Mouse (Mus musculus) heart, postnatal 25 days (tissue): Measurements from ENCODE around the gene Gtf2a1l. TPM values are rescaled to one million over a fixed set of nuclear protein-coding genes. Genes with fewer than 3 reads are reported as not detected.

Experiments used
- DNase-seq: peaks from one replicate; pipeline ENCODE4 v3.0.0; 2022; ENCODE audit warnings: low spot score
- intact Hi-C: fragments of 180-260 bp; cut with DNase I; formaldehyde crosslinking; loops from one replicate; pipeline ENCODE4 v1.15.1; 2025
- total RNA-seq, 2 experiments: library from RNA; stranded (reverse); gene quantifications; 2 replicates each; pipeline ENCODE4 v1.2.3; 2021

The Gtf2a1l gene
- total RNA-seq, 2 experiments from 2014 or later: not detected

- intact Hi-C loops: loop anchor here (2.0 to 5.0 kb wide), 2 partner anchors 101 to 1850 kb away; no protein-coding TSS in a partner anchor
- no peak for DNase-seq
Observed at GRCm38 (mm10) chr17:88652010-88652409, 16.4 kb upstream of the Gtf2a1l start.

GRCm38 (mm10) chr17:88652702-88653374 is 15.6 kb upstream of the Gtf2a1l start:
- no peak for DNase-seq
- intact Hi-C loops: loop anchor here (2.0 to 5.0 kb wide), 2 partner anchors 100 to 1849 kb away; no protein-coding TSS in a partner anchor

GRCm38 (mm10) chr17:88653375-88653769 is 15.1 kb upstream of the Gtf2a1l start:
- intact Hi-C loops: loop anchor here (2.0 to 5.0 kb wide), 2 partner anchors 99 to 1849 kb away; no protein-coding TSS in a partner anchor
- no peak for DNase-seq

DNA sequence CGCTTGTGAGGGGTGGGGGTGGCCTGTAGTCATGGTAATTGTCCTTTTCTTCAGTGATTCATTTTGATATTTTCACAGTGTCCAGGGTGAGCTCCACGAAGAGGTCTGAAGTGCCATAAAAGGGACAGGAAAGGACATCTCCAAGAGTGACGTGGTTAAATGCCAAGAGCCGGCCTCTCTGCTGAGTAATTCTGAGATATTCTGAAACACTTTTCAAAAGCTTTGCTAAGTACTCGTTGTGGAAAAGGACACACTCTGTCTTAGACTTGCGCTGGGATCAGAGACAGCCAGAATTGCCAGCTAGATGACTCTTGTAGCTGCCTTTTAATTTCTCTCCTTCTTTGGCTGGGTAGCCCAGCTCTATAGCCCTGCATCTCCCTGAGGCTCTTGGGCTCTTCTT is 9.9 kb upstream of the Gtf2a1l start:
- DNase-seq: no peak
- intact Hi-C loops: no loop called here

DNA sequence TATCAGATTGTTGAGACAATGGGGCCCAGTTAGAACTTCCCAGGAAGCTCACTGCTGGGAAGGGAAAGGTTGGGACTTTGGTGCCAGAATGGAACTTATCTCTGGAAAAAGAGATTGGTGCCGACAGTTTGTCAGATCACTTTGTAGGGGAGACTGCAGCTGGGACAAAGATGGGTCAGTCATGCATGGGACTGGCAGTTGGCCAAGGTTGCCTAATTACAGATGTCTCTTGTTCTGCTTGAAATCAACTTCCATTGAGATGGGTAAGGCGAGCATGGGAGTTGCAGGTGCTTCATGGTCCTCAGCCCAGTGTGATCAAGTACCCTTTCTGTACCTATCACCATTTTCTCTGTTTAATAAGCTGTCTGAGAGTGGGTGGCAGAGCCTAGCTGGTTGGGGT is 2.4 kb upstream of the Gtf2a1l start:
- DNase-seq: no peak
- intact Hi-C loops: no loop called here

- DNase-seq: no peak
- intact Hi-C loops: no loop called here
Observed at GRCm38 (mm10) chr17:88669921-88670320, 1.5 kb downstream of the Gtf2a1l start.

DNA sequence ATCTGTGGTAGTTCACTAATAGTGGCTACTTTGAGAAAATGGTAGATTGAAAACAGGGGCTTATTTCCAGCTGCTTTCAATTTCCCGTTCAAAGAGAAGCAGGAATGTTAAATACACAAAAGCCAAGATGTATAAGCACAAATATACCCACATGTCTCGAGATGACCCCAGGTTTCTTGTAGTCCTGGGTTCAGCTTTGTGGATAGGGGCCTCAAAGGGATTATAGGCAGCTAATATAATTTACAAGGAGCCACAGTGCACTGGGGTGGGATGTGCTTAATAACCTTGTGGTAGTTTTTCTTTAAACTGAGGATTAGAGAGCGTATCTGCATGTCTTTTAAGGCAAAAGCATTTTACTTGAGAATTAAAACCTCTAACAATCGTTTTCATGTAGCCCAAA is 2.3 kb downstream of the Gtf2a1l start:
- intact Hi-C loops: no loop called here
- no peak for DNase-seq

DNA sequence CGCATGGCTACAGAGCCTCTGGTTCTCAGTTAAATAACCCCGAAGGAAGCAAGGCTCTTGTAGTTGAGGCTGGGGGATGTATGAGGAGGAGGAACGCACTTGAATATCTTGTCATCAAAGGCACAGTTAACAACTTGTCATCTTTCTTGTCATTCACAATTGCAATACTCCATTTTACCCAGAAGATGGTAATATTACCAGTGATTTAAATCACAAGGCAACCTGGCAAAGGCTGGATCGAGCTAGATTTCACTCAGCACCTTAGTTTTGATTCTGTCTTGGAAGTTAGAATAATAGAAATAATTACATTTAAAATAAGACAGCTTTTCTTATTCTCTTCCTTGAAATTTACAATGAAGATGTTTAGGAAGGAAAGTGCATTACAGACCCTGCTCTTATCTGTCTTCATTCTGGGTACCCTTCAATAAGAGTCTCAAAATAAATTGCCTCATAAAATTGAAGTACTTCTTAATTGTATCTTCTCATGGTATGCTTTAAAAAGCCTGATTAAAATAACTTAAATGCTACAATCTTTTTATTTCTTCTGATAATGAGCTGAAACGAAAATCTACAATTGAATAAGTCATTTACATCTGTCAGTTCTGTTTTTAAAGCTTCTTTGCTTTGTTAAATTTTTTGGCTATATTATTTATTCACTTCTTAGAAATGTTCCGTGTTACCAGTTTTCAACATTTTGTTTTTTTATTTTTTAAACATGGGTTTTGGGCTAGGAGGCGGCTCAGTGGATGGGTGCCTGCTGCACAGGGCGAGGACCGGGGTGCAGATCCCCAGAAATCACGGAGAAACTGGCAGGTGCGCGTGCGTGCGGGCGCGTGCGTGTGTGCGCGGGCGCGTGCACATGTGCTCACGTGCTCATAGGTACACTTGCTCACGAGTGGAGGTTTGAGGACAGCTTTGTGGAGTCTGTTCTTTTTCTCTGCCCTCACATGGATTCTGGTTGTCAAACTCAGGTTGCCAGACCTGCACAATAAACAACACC is 7.2 kb downstream of the Gtf2a1l start:
- no peak for DNase-seq
- intact Hi-C loops: no loop called here

DNA sequence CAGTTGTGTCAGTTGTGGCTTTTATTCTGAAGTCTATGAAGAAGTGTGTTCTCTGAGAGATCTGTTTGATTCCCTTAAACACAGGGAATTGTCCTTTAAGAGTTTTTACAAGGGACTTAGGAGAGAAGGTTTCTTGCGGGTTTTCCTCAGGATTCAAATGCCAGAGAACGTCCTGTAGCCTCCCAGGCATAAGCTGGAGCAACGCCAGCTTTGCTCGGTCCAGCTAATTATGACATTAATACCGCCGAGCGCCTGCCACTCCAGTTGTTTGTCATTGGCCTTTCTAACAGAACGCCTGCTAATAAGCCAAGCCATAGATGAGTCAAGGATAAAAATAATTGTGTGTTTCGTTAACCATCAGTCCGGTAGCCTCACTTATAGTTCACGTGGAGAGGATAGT is 19.8 kb downstream of the Gtf2a1l start:
- DNase-seq: no peak
- intact Hi-C loops: no loop called here

DNA sequence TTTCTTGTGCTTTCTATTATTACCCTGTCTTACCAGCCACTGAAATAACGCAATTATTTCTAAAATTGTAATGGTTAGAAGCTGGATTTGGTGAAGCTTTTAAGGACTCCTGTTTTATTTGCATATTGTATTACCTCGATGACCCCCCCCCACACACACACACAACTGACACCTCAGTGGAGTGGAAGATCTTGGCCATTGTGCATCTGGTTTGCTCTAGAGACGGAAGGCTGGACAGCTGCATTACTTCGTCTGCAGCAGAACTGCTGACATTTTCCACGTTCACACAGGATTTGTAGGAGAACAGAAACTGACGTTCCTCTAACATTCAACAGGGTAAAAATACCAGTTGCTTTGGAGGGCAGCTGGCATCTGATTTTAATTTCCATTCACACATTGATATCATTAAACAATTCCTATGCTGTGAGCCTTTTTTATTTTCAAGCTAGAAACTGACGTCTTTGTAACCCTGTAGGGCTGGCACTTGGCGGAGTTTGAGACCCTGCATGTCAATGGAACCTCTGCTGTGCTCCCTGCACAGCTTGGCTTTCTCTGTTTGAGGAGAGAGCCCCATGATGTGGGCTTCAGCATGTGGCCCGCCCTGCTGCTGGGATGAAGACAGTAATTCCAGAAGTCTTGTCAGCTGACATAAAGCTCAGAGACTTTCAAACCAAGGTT is 28.3 kb downstream of the Gtf2a1l start:
- DNase-seq: no peak
- intact Hi-C loops: no loop called here

- DNase-seq: no peak
- intact Hi-C loops: no loop called here
Observed at GRCm38 (mm10) chr17:88700901-88701300, 32.4 kb downstream of the Gtf2a1l start.

DNA sequence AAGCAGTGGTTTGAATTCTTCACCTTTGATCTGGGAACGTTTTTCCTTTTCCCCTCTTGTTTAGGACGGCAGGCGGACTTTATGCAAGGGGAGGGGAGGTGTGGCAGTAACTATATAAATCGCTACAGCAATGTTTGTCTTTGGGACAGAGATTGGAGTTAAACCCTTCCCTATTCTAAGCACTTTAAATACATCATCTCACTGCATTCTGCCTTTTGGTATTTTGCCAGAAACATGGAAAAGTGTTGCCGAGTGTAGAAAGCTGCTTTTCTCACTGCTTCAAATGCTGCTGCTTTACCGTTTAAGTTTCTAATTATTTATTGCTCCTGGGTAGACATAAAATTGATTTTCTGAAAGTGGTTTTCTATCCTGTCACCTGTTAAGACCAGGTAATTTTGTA is 33.9 kb downstream of the Gtf2a1l start:
- DNase-seq: no peak
- intact Hi-C loops: no loop called here

- DNase-seq: no peak
- intact Hi-C loops: no loop called here
Observed at GRCm38 (mm10) chr17:88703112-88703511, 34.7 kb downstream of the Gtf2a1l start.

GRCm38 (mm10) chr17:88706231-88706649 is 37.8 kb downstream of the Gtf2a1l start:
- no peak for DNase-seq
- intact Hi-C loops: no loop called here

DNA sequence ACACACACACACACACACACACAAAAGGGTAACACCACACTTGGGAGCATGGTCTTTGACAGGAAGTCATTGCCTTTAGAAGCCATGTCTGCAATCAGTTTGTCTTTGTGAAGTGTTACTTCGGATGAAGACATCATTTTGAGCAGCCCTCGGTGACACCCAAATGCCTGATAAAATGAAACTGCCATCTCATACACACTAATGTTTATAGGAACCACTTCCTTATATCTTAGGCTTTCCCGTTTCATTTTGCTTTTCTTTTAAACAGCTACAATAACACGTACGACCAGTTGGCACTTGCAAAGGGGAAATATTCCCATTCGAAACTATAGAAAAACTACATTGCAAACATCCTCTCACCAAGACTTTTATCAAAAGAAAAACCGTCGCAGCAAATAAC is 81.2 kb downstream of the Gtf2a1l start:
- DNase-seq: no peak
- intact Hi-C loops: no loop called here

DNA sequence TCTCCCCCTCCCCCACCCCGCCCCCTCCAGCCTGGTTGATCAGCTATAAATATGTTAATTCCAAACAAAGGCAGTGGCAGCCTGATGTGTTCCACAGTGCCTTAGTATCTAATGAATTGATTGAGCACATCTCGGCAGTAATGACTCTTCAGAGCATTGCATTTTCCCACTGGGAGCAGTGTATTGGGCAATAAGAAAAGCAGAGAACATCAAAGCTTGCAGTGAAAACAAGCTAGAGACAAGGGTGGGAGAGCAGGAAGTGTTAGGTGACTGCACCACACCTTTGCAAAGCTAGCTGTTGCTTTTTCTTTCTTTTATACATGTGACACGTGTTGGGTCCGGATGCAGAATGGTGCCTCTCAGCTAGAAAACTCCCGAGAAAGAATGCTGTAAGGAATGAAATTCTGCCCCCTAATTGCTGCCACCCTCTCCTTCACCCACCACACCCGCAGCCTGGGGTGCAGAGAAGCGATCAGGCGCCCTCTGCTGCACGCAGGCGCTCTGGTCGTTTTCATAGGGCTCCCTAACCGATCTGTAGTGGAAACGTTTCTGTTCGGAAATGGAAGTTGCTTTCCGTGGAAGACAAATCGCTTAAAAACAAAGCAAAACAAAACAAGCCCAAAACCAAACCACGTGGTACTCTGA is 84.5 kb downstream of the Gtf2a1l start:
- no peak for DNase-seq
- intact Hi-C loops: loop anchor here (2.0 kb wide), 1 partner anchor 100 kb away; no protein-coding TSS in a partner anchor

DNA sequence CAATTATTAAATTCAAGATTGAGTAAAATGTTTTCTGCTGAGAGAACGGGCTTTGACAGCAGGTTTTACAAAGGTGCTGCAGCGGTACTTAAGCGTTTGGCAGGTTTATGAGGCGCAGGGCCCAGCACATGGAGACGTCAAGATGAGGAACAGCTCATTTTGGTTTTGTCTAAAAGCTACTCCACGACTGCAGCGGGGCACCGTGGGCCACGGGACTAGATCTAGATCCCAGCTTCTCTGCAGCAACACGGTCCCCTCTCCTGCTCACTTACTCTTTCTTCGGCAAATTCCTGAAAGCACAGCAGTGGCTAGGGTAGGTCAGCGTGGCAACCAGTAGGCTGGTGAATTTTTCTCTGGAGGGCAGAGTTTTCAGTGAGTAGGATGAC is 85.0 kb downstream of the Gtf2a1l start:
- intact Hi-C loops: loop anchor here (2.0 kb wide), 1 partner anchor 101 kb away; no protein-coding TSS in a partner anchor
- DNase-seq: no peak

DNA sequence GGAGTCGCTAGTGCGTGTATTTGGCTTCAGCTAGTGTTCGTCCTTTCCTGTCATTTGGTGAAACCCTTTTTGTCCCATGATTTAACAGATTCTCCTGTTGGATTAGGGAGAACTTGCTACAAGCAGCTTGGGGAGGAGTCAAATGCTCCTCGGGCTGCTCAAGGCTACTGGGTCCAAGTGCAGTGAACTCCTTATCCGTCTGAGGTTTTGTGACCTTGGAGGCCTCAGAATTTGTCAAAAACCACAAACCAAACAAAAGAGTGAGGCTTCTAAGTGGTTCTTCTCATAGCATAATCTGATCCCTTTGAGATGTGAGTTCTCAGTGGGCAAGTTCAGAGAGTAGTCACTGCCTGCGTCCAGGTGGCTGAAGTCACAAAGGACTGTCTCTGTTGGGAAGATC is 87.3 kb downstream of the Gtf2a1l start:
- DNase-seq: no peak
- intact Hi-C loops: no loop called here

DNA sequence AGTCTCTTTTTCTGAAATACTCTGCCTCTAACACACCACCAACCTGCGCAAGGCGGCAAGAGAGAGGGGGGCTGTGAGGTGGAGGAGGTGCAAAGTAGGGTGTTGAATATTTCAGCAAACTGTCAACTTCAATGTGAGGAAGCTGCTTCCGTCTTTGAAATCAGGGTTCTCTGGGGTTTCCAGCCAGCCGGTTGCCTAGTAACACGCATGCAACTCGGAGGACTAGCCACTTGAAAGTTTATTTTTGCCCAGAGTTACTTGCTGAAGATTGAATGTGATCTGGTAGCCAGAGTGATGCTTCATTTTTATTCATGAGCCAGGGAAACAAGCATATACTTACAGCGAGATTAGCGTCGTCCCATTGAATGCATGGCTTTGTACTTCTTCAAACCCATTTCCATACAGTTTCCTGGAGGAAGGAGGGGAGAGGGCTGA is 89.6 kb downstream of the Gtf2a1l start:
- intact Hi-C loops: no loop called here
- DNase-seq: no peak
